Mouse (Mus musculus): Measurements from ENCODE around the gene Mamstr.

The Mamstr gene

DNA sequence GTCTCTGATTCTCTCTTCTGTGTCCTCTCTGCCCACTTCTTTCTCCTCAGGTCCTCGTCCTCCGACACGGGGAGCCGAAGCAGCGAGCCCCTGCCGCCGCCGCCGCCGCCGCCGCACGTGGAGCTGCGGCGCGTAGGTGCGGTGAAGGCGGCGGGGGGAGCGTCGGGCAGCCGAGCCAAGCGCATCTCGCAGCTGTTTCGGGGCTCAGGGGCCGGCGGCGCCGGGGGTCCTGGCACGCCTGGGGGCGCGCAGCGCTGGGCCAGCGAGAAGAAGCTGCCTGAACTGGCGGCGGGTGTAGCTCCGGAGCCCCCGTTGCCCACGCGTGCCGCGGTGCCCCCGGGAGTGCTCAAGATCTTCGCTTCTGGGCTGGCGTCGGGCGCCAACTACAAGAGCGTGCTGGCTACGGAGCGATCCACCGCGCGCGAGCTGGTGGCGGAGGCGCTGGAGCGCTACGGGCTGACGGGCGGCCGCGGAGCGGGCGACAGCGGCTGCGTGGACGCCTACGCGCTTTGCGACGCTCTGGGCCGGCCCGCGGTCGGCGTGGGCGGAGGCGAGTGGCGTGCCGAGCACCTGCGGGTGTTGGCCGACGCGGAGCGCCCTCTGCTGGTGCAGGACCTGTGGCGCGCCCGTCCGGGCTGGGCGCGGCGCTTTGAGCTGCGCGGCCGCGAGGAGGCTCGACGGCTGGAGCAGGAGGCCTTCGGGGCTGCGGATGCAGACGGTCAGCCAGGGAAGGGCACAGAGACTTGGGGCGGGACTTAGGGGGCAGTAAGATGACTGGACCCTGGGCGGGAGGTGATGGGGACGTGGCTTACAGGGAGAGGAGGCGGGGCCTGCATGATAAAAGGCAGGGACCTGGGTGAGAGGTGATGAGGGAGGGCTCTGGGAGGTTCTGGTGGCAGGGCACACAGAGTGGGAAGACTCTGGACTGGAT lies 11.1 kb upstream of the Mamstr start:
- DNase-seq (ENCODE audit: low read depth) = no peak

DNA sequence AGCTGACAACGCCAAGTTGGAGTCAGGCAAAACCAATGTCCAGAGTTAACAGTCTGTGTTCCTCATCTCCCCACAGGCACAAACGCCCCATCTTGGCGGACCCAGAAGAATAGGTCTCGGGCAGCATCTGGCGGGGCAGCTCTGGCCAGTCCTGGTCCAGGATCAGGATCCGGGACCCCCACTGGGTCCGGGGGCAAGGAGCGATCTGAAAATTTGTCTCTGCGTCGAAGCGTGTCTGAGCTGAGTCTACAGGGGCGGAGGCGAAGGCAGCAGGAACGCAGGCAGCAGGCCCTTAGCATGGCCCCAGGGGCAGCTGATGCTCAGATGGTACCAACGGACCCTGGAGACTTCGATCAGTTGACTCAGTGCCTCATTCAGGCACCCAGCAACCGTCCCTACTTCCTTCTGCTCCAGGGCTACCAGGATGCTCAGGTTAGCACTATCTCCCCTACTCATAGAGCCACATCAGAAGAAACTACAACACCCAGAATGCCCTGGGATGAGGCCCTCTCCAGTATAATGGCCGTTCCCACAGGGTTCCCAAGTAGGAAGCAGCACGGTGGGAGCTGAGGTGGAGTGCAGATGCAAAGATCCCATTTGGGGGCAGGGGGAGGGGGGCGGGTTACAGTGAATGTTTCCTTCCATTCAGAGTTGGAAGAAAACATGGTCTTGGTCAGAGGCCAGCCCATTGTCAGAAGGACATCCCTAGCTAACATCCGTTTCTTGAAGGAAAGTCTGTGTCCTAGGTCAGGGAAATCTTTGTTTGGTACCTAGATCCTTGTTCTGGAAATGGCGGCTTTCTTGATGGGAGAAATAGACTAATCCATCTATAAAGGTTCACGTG lies 9.5 kb upstream of the Mamstr start:
- DNase-seq (ENCODE audit: low read depth) = no peak

DNA sequence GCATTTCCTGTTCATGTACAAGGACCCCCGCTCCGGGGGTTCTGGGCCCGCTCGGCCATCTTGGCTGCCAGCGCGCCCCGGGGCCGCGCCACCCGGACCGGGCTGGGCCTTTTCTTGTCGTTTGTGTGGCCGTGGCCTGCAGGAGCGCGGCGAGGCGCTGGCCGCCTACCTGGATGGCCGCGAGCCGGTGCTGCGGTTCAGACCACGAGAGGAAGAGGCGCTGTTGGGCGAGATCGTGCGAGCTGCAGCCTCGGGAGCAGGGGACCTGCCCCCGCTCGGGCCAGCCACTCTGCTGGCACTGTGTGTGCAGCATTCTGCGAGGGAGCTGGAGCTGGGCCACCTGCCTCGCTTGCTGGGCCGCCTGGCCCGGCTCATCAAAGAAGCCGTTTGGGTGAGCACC lies 7.3 kb upstream of the Mamstr start:
- no peak for DNase-seq (ENCODE audit: low read depth)

DNA sequence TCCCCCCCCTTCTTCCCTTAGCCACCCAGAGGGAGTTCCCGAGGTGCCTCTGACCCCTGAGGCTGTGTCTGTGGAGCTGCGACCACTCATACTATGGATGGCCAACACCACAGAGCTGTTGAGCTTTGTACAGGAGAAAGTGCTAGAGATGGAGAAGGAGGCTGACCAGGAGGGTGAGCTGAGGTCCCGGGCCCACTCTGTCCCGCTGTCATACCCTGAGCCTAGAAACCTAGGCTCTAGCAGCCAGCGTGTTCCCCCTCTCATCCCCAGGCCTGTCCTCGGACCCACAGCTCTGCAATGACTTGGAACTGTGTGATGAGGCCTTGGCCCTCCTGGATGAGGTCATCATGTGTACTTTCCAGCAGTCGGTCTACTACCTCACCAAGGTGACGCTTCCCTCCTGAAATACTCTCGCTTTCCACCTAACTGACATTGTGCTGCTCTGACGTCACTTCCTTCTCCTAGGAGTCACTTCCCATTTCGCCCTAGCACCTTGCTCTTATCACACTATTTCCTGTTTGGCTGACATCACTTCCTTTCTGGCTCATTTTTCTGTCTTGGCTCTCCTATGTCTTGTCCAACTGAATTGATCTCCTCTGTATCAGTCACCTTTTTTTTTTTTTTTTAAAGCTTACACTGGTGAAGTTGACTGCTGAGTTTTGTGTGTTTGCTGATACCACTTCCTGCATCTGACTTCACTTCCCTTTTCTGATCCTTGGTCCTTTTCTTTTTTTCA lies 4.7 kb upstream of the Mamstr start:
- no peak for DNase-seq (ENCODE audit: low read depth)

DNA sequence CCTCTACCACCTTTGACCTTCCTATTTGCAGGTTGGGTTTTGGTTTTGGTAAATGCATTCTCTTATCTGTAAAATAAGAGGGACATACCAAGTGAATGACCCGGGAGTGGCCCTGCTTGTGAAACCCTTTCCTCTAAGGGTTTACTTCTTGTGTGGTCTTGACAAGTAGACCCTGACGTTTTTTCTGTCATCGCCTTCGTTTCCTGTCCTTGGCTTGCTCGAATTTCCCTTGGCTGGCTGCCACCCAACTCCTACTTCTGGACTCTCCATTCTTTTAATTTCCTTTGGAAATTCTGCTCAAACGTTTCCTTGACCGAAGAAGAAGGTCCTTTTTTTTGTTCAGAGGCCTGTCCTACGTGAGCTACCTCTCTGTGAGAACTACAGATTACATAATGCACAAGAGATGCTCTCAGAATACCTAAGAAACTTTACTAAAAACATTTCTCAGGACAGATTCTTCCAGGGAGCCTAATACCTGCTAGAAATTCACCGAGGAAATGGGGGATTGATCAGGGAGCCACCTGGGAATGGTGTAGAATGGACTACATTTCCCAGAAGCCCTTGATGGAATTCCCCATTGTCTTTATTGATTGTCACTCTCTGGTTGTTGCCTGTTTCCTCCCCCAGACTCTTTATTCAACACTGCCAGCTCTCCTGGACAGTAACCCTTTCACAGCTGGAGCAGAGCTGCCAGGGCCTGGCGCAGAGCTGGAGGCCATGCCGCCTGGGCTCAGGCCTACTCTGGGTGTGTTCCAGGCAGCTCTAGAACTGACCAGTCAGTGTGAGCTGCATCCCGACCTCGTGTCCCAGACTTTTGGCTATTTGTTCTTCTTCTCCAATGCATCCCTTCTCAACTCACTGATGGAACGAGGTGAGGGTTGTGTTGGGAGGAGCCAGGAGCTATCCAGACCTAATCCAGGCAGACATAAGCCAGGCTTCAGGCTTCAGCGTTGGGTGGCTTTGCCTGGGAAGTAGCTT lies 3.8 kb upstream of the Mamstr start:
- no peak for DNase-seq (ENCODE audit: low read depth)

GRCm38 (mm10) chr7:45637710-45638109 lies 2.1 kb upstream of the Mamstr start:
- no peak for DNase-seq (ENCODE audit: low read depth)

GRCm38 (mm10) chr7:45638623-45639401 lies 965 bp upstream of the Mamstr start:
- peak; percentile 94 for DNase-seq (ENCODE audit: low read depth)

- no peak for DNase-seq (ENCODE audit: low read depth)
These were observed 597 bp downstream of the Mamstr start for GRCm38 (mm10) chr7:45640191-45640957.

GRCm38 (mm10) chr7:45641391-45642040 lies 1.7 kb downstream of the Mamstr start:
- peak; percentile 85 for DNase-seq (ENCODE audit: low read depth)

DNA sequence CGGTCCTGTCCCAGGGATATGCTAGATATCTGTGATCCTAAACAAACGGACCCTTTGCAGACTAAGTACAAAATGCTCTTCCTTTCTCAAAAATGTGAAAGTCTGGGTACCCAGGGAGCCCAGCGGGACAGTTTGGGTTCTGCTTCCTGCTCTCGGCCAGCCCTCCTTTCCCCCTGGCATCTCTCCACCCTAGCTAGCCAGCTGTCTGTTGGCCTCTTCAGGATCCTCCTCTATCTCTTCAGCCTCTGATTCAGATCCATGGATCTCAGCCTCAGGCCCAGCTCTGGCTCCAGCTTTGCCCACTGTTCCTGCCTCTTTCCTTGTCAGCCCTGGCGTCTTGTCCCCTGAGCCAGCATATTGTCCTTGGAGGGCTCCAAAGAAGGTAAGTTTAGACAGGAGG lies 2.3 kb downstream of the Mamstr start:
- DNase-seq (ENCODE audit: low read depth) = peak; percentile 44

DNA sequence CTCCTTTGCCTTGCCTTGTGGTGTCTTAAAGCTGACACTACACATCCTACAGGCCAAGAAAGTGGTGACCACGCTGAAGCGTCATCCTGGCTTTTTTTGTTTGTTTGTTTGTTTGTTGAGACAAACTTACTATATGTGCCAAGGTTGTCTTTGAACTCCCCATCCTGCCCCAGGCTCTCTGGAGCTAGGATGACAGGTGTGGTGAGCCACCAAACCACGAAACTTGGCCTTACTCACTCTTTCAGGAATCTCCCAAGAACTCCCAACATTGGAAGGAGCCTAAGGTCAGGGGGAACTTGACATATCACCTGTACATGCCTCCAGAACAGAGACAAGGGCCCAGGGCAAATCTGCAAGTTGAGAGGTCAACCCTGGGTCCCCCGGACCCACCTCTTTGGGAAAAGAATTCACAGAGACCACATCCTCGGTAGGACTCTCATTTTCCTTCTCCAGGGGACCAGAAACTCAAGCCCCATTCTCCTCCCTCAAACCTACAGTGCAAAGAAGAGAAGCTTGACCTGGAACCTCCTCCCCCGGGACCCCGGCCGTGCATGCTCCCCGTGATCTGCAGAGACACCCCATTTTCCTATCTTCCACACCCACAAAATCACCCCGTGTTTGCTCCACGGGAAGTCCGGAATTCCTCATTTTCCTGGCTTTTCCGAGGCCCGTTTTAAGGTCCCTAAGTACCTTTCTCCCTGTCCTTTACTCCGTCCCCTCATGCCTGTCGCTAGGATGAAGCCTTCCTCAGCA lies 2.9 kb downstream of the Mamstr start:
- no peak for DNase-seq (ENCODE audit: low read depth)

DNA sequence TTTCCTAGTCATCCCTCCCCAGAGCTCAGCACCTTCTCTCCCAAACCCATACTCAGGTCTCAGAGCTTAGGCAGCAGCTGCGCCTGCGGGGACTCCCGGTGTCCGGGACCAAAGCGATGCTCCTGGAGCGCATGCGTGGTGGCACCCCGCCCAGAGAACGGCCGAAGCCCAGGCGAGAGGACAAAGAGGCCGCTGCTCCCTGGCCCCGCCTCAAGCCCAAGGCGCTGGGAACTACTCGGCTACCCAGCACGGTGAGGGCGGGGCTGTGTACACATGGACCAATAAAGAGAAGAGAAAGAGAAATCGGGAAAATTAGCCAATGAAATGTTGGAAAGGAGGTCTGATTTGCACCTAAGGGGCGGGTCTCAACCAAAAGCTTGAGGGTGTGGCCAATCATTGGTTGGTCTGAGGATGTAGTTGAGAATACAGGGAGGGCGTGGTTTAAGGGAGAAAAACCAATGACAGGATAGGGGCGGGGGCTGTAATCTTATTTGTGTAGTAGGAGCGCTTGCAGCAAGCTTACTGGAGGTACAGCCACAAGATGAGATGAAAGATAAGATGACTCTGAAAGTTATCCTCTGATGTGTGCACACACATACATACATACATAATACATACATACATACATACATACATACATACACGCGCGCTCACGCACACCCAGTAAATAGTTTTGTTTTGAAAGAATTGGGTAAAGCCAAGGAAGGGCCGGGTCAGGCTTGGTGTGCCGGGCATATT lies 3.8 kb downstream of the Mamstr start:
- peak; percentile 98 for DNase-seq (ENCODE audit: low read depth)

GRCm38 (mm10) chr7:45644183-45644582 lies 4.4 kb downstream of the Mamstr start:
- DNase-seq (ENCODE audit: low read depth) = peak; percentile 62

DNA sequence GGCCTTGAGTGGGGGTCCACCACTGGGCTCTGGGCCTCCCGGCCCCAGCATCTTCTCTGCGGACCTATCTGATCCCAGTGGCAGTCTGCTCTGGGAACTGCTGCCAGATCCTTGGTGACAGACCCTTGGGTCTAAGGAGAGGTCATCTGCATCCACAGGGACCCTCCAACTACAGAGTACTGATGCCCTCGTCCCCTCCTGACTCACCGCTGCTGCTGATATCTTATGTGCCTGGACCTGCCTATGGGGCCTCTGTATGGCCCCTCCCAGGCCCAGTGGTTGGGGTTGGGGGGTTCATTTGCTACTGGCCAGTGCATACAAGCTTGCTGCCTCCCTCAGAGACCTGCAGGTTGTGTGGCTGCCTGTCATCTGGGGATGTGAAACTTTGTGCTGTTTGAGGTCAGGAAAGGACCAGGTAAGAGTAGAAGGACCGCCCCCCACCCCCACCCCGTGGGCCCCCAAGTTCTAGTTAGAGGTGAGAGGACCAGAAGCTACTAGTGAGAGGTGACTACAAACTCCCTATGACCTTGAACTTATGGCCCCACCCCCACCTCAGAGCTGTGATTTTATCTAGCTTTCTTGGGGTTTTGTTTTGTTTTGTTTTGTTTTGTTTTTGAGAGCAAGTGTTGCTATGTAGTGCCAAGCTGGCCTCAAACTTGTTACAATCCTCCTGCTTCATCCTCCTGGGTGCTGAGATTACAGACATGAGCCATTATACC lies 5.3 kb downstream of the Mamstr start:
- DNase-seq (ENCODE audit: low read depth) = no peak

- no peak for DNase-seq (ENCODE audit: low read depth)
These were observed 5.8 kb downstream of the Mamstr start for GRCm38 (mm10) chr7:45645591-45645971.

DNA sequence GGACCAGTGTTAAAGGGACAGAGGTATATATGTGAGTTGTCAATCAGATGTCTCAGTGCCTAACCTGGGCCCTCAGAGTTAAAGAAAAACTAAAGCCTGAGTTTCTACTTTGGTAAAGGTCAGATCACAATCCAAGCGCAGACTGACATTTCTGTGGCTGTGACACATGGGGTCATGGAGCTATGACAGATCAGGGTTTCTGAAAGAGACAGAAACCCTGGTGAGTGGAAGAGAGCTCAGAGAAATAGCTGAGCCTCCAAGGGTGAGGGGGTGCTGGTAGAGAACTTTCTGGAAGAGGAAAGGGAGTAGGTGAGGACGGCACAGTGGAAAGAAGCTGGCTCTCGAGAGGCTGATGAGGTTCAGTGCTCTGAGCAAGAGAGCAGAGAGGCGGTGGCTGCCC lies 6.9 kb downstream of the Mamstr start:
- DNase-seq (ENCODE audit: low read depth) = no peak

GRCm38 (mm10) chr7:45649351-45649750 lies 9.6 kb downstream of the Mamstr start:
- DNase-seq (ENCODE audit: low read depth) = no peak

Data from NIH3T3 (cell line).